Mouse (Mus musculus): Measurements from ENCODE around the gene Gripap1.

The Gripap1 gene

DNA sequence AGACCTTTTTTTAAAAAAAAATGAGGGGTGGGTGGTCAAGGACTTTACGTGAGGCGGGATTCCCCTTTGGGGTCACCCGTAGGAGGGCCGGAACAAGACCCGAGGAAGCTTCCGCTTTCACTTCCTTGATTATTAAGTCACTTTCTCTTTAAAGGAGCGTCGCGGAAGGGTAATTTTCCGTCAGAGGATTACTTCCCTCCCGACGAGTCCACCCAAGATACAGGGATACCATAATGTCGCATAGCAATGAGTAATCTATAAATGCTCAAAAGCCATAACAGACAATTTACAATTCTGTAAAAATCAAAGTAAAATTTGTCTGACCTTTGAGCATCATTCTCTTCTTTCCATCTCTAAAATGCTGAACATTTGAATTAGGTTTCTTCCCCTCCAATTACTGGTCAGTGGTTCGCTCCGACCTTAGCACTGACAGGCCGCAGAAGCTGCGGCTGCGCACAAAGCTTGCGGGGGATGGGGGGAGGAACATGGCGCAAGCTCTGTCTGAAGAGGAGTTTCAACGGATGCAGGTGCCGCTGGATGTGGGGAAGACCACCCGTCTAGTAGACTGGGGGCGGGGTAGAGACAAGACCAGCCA is at the start of gene Gripap1:
TSS of gene Gripap1 (plus strand) at position 224 of the 595 bp plus-strand sequence.
- peak; percentile 77 for DNase-seq

DNA sequence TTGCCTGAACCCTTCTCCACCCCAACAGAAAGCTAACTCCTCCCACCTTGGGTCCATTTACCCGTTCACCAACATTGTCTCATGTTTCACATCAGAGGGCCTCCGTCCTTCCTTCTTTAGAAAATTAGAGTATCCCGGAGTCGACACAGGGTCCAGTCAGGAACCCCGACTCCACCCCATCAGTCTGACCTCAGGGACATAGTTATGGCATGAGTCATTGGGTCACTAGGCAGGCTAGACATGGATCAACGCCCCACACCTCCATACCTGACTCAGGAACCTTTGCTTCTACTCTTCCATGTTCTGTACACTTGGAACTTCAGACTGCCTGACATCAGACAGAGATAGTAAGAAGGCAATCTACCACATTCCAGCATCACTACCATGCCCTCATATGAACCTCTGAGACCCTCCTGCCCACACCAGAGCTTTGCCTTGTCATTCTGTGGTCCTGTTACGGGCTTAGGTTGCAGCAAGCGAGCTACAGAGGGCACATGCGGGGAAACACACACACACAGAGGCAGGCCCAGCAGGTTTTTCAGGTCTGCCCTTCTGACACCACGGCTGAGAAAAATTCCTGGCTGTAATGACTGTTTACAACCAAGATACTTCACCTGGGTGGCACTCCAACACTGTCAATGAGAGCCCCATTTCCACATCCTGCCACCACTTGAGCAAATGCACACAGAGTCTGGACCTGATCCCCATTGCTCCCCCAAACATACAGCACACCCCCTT is 49.3 kb upstream of the Gripap1 start:
- no peak for DNase-seq

DNA sequence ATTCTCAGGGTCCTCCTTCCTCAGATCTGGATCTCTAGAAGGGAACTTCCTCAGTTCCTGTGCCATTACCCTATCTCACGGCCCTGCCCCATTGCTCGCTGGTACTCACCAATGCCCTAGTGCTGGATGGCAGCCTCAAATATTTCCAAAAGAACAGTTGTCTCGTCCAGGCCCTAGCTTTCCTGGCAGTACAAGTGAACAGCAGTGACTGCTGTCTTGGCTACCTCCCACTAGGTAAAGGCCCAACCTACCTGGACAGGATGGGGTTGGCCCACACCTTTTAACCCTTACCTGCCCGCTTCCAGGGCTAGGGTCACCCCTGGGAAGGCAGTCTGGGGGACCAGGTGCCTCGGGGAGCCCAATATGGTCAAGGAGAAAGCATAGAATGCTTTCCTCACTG is 48.5 kb upstream of the Gripap1 start:
- no peak for DNase-seq

DNA sequence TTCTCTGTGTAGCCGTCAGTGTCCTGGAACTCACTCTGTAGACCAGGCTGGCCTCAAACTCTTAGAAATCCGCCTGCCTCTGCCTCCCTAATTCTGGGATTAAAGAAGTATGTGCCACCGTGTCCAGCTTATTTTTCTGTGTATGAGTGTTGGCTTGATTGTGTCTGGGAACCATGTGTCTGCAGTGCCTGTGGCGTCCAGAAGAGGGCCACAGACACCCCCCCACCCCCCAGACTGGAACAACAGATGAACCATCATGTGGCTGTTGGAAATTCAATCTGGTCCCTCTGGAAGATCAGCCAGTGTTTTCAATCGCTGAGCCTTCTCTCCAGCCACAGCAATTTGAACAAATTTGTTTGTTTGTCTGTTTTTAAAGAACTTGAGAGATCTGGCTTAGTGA is 46.1 kb upstream of the Gripap1 start:
- no peak for DNase-seq

- no peak for DNase-seq
These were observed 44.6 kb upstream of the Gripap1 start for GRCm38 (mm10) chrX:7744940-7745339.

GRCm38 (mm10) chrX:7745429-7745828 is 44.1 kb upstream of the Gripap1 start:
- no peak for DNase-seq

DNA sequence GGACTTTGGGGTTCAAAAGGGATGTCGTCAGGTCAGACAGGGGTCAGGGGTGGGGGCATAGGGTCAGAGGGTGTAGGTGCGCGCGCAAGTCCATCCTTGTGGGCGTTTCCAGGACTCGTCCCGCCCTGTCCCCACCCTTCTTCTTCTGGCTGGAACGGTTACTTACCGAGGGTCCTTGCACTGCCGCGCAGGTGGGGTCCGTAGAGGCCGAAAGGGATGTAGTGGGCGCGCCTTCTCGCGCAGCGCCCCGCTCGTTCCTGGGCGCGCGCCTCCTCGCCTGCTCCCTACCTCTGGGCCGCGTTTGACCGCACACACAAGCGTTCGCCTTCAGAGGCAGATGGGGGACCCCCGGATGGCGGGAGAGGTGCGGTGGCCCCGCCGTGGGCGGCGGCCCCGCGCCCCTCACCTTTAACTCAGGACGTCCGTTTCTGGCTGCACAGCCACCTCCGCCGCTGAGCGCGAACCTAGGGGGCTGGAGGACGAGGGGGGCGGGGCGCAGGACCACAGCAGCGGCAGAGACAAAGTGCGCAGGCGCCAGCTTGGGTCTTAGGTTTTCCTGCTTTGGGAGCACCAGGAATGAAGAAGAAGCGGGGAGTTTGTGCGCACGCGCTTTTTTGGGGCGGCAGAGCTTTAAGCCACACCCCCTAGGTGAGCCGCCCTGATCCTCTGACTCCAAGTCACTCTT is 39.0 kb upstream of the Gripap1 start, which contains the start of gene Ccdc120:
TSS of gene Ccdc120 (minus strand) at position 474 of the 685 bp plus-strand sequence.
- peak; percentile 31 for DNase-seq

DNA sequence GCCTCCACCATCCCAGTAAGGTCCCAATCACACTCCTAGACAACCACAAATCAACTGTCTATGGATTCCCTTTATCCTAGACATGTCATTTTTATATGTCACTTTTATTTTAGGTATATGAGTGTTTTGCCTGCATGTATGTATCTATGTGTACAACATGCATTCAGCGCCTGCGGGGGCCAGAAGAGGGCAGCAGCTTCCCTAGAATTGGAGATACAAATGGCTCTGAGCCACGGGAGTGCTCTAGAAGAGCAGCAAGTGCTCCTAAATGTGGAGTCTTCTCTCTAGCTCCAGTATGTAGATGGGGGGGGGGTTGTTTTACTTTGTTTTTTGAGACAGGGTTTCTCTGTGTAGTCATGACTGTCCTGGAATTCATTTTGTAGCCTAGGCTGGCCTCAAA is 35.9 kb upstream of the Gripap1 start:
- peak; percentile 41 for DNase-seq

DNA sequence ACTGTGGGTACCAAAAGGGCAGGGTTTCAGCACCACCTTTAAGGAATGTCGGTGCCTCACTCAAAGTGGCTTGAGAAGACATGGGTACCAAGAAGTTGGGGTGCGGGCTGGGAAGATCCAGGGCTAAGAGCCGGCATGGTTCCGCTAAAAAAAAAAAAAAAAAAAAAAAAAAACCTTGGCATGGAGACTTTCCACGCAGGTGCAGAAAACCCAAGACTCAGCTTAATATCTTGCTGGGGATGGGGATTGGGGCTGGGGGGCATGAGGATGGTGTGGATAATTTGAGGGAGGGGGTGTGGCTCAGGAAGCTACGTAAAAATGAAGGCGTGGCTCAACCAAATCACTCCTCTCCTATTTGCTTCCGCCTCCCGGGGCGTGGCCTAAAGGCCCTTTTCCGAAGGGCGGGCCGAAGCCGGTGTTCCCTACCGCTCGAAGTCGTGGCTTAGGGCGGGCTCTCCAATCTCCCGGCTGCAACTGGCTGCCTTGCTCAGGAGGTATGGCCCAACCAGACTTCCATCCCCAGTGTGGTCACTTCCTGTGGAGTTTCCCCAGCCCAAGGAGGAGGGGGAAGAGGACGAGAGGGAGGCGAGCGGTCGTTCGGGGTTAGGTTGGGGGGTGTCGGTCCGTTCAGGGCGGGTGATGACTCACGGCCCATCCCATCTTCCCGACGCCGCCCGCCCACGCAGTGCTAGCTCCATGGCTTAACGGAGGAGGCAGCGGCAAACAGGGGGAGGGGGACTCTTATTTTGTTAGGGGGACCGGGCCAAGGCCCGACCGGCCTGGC is 27.2 kb upstream of the Gripap1 start, which contains the start of gene Tfe3:
TSS of gene Tfe3 (plus strand) at position 424 of the 784 bp plus-strand sequence.
- DNase-seq: peak; percentile 79

- no peak for DNase-seq
These were observed 26.7 kb upstream of the Gripap1 start for GRCm38 (mm10) chrX:7762921-7763197.

- peak; percentile 10 for DNase-seq
These were observed 25.8 kb upstream of the Gripap1 start for GRCm38 (mm10) chrX:7763631-7764393.

- DNase-seq: no peak
These were observed 24.8 kb upstream of the Gripap1 start for GRCm38 (mm10) chrX:7764657-7765280.

DNA sequence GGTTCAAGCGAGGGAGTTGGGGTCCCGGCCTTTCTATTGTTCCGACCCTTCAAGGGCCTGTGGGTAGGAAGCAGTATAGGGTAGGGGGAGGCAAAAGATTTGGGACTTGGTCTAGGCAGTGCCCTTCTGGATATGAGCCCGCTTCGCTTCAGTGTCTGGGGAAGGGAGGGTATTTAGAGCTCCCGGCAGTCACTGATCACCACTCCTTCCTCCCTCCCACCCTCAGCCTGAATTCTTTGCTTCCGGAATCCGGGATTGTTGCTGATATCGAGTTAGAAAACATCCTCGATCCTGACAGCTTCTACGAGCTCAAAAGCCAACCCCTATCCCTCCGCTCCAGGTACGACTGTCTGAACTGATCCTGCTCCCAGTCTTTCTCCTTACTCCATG is 24.3 kb upstream of the Gripap1 start:
- no peak for DNase-seq

DNA sequence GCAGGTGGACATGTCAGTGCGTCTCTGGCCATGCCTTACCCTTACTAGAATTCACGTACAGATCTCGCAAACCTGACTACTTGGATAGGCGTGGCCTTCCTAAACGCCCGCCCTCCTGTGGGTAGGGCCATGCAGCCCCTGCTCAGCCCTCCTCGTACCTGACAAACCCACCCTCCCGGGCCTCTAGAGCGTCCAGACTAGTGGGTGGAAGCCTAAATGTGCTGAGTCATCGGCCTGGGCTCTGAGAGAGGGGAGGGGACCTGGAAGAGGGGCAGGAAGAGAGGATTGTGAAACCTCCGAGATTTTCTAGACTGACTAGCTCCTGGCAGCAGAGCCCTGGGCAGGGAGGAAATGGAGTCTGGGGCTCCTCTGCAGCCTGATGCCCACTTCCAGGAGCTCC is 23.8 kb upstream of the Gripap1 start:
- DNase-seq: no peak

- DNase-seq: no peak
These were observed 20.1 kb upstream of the Gripap1 start for GRCm38 (mm10) chrX:7769302-7770017.

DNA sequence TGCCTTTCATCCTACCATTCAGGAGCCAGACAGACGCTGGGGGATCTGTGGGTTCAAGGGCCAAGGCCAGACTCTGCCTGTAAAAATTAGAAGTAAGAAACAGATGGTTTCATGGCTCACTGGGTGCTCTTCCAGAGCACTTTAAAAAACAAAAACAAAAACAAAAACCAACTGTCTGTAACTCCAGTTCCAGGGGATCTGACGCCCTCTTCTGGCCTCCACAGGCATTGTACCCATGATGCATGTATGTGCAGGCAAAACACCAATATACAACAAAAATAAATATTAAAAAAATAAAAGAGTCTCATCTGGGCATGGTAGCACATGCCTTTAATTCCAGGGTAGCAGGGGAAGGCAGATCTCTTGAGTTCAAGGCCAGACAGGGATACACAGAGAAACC is 16.8 kb upstream of the Gripap1 start:
- DNase-seq: no peak

DNA sequence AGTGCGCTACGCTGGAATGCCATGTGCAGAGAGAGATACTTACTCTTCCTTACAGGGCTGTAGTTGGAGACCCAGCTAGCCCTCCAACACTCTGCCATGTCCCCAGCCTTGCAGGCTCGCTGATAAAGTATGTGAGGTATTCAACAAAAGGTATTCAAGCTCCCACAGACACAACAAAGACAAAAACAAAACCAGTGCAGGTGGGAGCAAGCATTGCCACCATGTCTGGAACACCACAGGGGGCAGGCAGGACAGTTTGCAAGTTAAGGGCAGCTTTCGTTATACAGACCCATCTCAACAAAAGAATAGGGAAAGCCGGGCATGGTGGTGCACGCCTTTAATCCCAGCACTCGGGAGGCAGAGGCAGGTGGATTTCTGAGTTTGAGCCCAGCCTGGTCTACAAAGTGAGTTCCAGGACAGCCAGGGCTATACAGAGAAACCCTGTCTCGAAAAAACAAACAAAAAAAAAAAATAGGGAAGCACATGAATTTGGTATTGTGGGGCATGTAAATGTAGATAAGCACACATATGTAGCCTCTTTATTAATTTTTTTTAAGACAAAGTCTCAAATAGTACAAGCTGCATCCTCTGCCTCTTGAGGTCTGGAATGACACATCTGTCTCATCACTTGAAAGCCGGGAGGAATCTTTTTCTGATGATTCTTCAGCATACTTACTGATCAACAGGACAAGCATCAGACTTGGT is 13.9 kb upstream of the Gripap1 start:
- DNase-seq: no peak

- peak; percentile 47 for DNase-seq
These were observed 13.1 kb upstream of the Gripap1 start for GRCm38 (mm10) chrX:7776329-7777082.

- no peak for DNase-seq
These were observed 10.9 kb upstream of the Gripap1 start for GRCm38 (mm10) chrX:7778450-7779244.
